Mouse (Mus musculus): ENCODE measurements around the gene Arhgef28.
"Not testable (repeated sequence)": the region's sequence is repeated elsewhere in the genome, so short reads cannot be mapped to it uniquely, and the experiment has no call there.

Gene Arhgef28

GRCm38 (mm10) chr13:98077216-98077615 is 129.0 kb downstream of the Arhgef28 start:
- DNase-seq (ENCODE audit: extremely low spot score, low read depth, low spot score) = no peak

GRCm38 (mm10) chr13:98074871-98075270 is 131.4 kb downstream of the Arhgef28 start:
- DNase-seq (ENCODE audit: extremely low spot score, low read depth, low spot score) = no peak

- no peak for DNase-seq (ENCODE audit: extremely low spot score, low read depth, low spot score)
Measured at GRCm38 (mm10) chr13:98073190-98073589, 133.0 kb downstream of the Arhgef28 start.

GRCm38 (mm10) chr13:98070458-98070857 is 135.8 kb downstream of the Arhgef28 start:
- DNase-seq (ENCODE audit: extremely low spot score, low read depth, low spot score) = no peak

- DNase-seq (ENCODE audit: extremely low spot score, low read depth, low spot score) = no peak
Measured at GRCm38 (mm10) chr13:98069646-98070045, 136.6 kb downstream of the Arhgef28 start.

DNA sequence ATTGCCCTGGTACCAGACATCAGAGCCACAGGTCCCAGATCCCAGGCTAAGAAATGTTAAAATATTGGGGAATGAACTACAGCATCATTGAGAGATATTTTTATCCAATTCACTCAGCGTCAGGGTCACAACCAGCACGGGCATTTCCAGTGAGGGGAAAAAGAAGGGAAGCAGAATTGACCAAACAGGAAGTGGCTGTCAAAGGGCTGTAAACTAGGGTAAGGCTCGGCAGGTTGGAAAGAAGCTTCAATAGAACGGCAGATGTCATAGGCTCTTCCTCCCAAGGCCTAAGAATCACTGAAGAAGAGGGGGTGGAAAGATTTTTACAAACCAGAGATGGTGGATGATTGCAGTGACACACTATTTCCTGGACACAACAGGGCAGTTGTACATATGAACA is 143.4 kb downstream of the Arhgef28 start:
- no peak for DNase-seq (ENCODE audit: extremely low spot score, low read depth, low spot score)

DNA sequence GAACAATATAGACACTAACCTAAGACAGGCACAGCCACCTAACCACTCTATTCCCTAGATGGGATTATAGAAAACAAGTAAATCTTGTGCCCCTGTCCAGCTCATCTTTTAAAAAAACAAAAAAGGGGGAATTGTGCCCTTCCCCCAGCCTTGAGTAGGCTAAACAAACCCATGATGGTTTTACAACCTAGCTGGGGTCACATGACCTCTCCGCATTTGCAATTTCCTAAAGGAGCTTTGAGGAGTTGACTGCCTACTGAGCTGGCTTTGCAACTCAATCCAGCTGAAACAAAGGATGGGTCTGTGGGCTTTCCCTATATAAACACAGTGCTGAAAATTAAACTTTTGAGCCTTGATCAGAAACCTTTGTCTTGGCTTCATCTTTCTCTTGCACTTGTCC is 146.1 kb downstream of the Arhgef28 start:
- DNase-seq (ENCODE audit: extremely low spot score, low read depth, low spot score) = not testable (repeated sequence)

DNA sequence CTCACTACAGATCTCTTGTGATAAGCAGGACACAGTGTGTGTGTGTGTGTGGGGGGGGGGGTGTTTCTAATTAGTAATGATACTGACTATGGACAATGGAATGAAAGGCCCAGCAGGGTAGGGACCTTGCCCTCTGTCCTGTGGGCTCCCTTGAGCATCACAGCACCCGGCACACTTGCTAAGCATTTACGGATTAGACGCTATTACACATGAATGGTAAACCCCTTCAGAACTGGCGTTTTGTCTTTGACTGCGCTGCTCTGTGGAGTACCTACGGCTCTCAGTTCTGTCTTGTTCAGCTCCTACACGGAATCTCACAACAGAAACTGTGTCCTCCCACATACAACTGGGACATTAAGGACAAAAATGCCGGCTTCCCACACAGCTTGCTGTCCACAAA is 151.0 kb downstream of the Arhgef28 start:
- no peak for DNase-seq (ENCODE audit: extremely low spot score, low read depth, low spot score)

DNA sequence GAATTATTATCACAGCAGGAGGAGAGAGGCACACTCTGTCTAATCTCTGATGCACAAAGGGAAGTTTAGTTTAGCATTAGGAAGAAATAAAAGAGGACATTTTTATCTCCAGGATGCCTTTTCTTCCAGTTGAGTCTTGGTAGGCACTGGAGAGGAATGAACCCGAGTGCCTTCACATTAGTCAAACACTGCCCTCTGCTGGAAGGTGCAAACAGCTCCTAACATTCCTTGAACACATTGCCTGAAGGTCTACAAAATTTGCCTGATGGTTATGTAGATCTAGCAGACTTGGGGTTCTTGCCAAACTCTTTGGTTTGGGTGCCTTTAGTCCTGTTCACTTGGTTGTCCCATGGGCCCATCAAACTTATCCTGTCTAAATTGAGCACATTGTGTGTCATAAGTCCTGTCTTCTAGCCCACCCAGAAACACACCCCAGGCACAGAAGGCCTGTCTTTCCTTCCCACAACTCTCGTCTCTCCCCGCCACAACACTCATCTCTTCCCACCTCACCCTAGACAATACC is 165.6 kb downstream of the Arhgef28 start:
- no peak for DNase-seq (ENCODE audit: extremely low spot score, low read depth, low spot score)

DNA sequence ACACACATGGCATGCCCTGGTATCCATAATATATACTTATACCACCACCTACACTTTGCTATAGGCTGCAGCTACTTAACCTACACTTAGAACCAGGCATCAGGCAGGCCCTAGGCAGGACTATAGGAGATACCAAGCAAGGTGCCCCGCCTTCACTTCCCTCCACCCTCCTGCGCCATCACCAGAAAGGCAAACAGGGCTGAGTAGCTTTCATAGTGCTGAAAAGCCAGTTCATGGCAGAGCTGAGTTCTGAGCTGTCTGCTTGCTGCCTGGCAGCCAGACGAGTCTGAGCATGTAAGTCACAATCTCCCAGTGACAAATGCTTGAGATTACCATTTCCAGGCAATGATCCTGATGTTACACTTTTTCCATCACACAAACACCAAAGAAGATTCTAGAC is 167.5 kb downstream of the Arhgef28 start:
- DNase-seq (ENCODE audit: extremely low spot score, low read depth, low spot score) = no peak

DNA sequence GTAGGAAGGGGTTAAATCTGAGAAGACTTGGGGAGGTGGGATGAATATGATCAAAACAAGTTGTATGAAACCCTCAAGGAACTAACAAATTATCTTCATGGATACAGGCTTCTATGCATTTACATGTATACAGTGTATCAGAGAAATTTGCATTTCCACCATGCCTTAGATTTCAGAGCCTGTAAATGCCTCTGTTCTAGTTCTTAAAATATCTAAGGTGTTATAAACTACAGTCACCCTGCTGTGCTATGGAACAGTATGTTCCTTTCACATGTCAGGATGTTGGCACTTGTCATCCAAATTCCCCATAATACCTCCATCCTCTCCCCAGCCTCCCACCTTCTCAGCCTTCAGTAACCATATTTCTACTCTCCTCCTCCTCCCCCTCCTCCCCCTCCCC is 168.5 kb downstream of the Arhgef28 start:
- DNase-seq (ENCODE audit: extremely low spot score, low read depth, low spot score) = no peak

DNA sequence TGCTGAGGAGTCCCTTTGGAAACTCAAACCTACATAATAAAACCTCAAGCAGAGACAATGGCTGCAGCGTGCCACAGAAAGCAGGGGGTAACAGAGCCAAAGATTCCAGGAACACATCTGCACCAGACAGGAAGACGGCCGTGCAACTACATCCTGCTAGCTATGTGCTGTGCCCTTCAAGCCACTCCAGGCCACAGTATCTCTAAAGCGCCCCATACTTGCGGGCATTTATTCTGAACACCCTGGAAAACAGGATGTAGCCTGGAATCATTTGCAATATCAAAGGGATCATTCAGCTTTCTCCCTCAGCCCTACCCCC is 174.6 kb downstream of the Arhgef28 start:
- no peak for DNase-seq (ENCODE audit: extremely low spot score, low read depth, low spot score)

DNA sequence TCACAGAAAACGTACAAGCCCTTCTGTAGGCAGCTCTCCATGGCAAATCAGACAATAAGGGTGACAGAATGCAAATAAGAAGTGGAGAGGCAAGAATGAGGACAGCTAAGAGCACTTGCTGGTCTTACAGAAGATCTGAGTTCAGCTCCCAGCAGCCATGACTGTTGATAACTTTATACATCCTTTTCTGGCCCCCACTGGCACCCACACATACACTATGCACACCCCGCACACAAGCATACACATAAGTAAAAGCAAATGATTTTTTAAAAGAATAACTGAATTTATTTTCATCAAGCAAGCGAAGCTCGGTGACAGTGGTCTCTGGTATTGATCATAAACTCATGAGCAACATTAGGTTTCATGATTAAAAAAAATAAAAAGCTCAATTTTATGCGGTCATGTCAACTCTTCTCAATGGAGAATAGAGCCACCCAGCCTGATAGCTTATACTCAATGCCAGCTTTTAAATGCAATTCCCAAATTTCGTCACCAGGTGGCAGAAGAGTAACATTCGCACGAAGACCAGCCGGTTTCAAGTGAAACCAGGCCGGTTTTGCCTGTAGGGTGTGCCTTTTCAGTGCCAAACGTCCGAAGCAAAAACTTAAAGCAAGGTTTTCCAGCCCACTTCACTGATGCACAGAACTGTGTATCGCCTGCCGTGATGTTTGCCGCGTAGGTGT is 175.1 kb downstream of the Arhgef28 start:
- DNase-seq (ENCODE audit: extremely low spot score, low read depth, low spot score) = peak; percentile 95

GRCm38 (mm10) chr13:98030041-98030440 is 176.2 kb downstream of the Arhgef28 start:
- no peak for DNase-seq (ENCODE audit: extremely low spot score, low read depth, low spot score)

GRCm38 (mm10) chr13:98028711-98029250 is 177.5 kb downstream of the Arhgef28 start:
- DNase-seq (ENCODE audit: extremely low spot score, low read depth, low spot score) = no peak

DNA sequence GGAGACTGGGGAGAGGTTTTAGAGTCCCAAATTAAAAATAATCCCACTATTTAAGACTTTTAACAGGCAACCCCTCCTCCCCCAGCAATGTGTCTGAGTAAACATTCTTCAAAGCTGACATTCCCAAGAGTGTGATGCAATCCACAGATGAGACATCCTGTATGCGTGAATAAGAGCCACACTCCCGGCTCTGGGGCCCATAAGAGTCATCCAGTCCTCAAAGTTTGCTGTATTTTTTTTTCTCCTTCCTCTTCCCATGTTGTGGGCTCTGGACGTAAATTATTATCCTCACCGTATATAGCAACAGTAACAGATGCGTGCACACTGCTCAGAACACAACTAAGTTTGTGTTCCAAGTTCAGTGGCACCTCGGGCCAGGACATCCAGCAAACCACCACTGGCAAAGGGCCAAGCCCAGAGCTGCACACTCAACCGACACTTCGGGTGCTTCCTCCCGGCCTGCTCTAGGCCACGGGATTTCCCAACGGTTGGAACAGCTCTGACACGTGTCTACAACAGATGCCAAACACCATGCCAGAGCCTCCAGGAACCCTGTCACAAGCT is 178.5 kb downstream of the Arhgef28 start:
- no peak for DNase-seq (ENCODE audit: extremely low spot score, low read depth, low spot score)

DNA sequence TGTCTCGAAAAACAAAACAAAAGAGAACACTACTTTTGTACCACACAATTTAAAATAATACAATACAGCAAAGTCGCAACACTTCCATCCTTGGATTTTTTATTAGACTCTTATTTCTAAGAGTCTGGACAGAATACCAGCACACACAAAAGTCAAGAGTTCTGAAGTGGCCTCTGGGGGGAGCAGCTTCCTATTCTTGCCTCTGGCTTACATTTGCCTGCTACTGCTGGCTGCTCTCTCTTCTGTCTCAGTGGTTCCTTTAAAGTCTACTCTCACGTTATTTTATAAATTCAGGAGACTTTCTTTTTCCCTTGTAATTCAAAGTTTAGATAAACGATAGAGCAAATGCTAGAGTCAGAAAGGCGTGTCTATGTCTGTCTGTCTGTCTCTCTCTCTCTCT is 179.1 kb downstream of the Arhgef28 start:
- no peak for DNase-seq (ENCODE audit: extremely low spot score, low read depth, low spot score)

GRCm38 (mm10) chr13:98025706-98026504 is 180.3 kb downstream of the Arhgef28 start:
- no peak for DNase-seq (ENCODE audit: extremely low spot score, low read depth, low spot score)

GRCm38 (mm10) chr13:98025162-98025561 is 181.1 kb downstream of the Arhgef28 start:
- no peak for DNase-seq (ENCODE audit: extremely low spot score, low read depth, low spot score)

GRCm38 (mm10) chr13:98024680-98025079 is 181.6 kb downstream of the Arhgef28 start:
- no peak for DNase-seq (ENCODE audit: extremely low spot score, low read depth, low spot score)

- DNase-seq (ENCODE audit: extremely low spot score, low read depth, low spot score) = no peak
Measured at GRCm38 (mm10) chr13:98021906-98022305, 184.3 kb downstream of the Arhgef28 start.

DNA sequence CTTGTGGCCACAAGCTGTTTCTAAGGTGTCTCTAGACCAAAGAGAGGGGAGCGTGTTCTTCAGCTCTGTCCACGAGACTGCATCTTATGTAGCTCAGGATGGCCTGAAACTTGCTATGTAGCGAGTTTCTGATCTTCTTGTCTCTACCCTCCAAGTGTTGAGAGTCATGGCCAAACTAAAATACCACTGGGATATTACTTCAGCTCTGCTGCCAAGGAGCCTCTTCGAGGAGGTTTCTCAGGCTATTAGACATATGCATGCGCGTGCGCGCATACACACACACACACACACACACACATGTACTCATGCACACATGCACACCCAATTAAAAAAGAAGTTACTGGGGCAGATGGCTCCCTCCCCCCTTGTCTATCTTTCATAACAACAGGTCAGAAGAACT is 187.4 kb downstream of the Arhgef28 start:
- DNase-seq (ENCODE audit: extremely low spot score, low read depth, low spot score) = not testable (repeated sequence)
